Mouse (Mus musculus): ENCODE data around the gene Styk1.

DNA sequence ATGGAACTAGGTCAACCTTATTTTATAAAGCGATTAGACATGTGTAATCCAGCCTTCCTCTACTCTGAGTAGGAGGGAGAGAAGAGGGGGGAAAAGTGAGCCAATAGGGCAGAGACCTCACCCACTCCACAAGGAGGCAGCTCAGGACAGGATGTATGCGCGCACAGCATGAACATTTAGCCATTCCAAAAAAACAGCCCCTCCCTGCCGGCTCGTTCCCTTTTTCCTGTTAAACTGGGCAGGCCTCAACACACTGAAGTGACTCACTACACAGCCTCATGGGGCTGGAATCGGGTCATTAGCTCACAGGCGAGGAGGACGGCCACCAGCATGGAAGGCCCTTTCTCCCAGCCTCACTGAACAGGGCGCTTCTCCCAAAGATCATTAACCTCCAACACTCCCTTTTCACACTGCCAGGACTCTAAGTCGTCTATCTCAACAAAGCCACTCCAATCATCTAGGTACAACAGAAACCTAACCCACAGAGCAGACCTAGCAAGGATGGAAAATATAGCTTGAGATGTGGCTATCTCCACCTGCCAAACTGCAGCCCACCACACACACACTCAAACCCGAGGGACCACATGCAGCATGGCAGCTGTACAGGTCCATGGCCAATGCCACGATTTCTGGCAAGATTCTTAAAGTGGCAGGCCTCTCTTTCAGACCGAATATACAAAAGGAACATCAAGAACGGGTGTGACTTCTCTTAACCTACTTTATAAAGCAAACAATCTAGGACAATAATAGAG, 29.0 kb upstream of the Styk1 start:
- TF ChIP-seq CTCF (IDR thresholded peaks at IDR 0.05; ENCODE audit: insufficient read depth, low read depth, low read length), result no peak
- TF ChIP-seq POLR2A (IDR thresholded peaks at IDR 0.05; ENCODE audit: insufficient read depth, low read depth, low read length), result no peak

Measured in olfactory bulb, adult 2 months (tissue).